Mouse (Mus musculus) heart, postnatal 36 days (tissue): ENCODE results near the gene Fcer1a. TPM values are rescaled to one million over a fixed set of nuclear protein-coding genes. Genes with fewer than 3 reads are reported as not detected.
"Not testable (repeated sequence)": the region's sequence is repeated elsewhere in the genome, so short reads cannot be mapped to it uniquely, and the experiment has no call there.

Experiments used
- DNase-seq, 2 experiments: peaks; one replicate each; pipeline ENCODE4 v3.0.0; 2021 to 2022
- intact Hi-C: fragments of 180-260 bp; cut with DNase I; formaldehyde crosslinking; loops from one replicate; pipeline ENCODE4 v1.15.1; 2025
- total RNA-seq, 2 experiments: library from RNA; stranded (reverse); gene quantifications; 2 replicates each; pipeline ENCODE4 v1.2.3; 2021

The Fcer1a gene
- total RNA-seq = not detected

DNA sequence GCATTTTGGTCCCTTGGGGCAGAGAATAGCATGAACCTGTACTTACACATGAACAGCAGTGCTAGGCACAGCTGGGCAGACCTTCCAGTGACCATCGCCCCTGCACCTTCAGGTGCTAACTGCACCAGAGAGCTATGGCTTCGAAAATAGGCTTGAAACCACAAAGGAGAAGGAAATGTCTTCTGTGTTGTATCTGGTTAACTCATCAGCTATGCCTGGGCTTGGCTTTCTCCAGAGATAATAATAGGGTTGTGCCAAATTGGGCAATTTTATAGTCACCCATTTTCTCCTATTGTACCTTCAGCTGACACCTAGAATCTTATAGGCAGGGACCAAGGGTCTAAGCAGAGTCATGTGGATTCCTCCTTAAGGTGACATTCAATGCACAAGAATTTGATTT lies at the start of gene Fcer1a:
TSS of gene Fcer1a (minus strand) at position 134 of the 400 bp plus-strand sequence.
- intact Hi-C loops = no loop called here
- DNase-seq = no peak

DNA sequence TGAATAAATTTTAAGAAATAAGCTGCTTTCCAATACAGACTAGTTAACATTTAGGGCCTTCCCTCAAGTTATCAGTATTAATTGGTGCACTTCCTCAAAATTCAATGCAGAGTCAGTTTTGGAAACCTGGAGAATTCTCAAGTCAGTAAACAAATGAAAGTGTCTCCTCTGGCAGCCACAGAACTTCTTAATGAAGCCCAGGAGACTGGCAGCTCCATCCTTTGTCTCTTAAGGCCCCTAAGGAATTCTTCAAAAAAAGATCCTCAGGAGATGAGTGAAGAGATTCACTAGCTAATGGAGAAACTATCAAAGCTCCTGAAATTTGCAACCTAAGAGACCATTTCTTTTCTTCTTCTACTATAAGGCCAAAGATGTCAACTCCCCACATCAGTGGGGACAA lies 38.7 kb upstream of the Fcer1a start, which contains the start of gene Olfr418:
TSS of gene Olfr418 (plus strand) at position 301 of the 400 bp plus-strand sequence.
- intact Hi-C loops = no loop called here
- DNase-seq = no peak

DNA sequence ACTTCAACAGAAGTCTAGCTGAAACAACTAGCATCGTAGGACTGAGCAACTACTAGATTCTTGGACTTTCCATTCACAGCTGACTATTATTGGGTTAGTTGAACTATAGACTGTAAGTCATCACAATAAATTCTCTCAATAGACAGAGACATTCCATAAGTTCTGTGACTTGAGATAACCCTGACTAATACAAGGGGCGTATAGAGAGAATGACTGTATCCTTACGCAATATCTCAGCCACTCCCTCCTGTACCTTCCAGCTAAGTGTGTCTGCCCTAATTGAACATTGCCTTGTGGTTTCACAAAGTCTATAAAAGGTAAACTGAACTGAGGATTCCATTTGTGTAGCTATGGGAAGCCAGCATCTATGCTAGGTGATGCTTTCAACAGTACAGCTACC lies 22.9 kb upstream of the Fcer1a start:
- no peak for DNase-seq
- intact Hi-C loops = no loop called here

- not testable (repeated sequence) for DNase-seq
Observed at GRCm38 (mm10) chr1:173237004-173237403, 10.0 kb upstream of the Fcer1a start.

GRCm38 (mm10) chr1:173216481-173216880 lies 10.5 kb downstream of the Fcer1a start:
- no peak for DNase-seq
- intact Hi-C loops = no loop called here

More at GRCm38 (mm10) chr1:173237004-173237403, 10.0 kb upstream of the Fcer1a start:
- intact Hi-C loops = not testable (repeated sequence)

DNA sequence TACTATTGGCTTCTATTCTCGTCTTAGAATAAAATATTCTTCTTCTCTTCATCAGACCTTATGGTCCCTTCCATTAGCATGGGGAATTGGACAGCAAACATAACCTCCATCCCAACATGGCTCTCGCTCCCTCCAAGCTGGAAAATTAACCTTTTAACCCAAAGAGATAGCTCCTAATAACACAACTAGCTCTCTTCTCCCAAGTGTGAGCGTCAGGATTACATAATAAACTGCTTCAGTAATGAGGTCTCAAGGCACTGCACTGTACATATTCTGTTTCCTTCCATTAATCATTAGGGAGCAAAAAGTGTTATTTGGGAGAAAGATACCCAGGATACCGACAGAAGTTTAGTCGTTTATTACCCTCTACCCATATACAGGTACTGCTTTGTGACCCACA lies 14.9 kb downstream of the Fcer1a start, which contains the start of gene Olfr1404:
TSS of gene Olfr1404 (plus strand) at position 301 of the 400 bp plus-strand sequence.
- DNase-seq = no peak
- intact Hi-C loops = no loop called here

- intact Hi-C loops = no loop called here
- no peak for DNase-seq
Observed at GRCm38 (mm10) chr1:173197508-173197907, 29.5 kb downstream of the Fcer1a start, which contains the start of gene Olfr218. Gene Olfr218 (plus strand): TSS chr1:173197808.

- DNase-seq = no peak
- intact Hi-C loops = no loop called here
Observed at GRCm38 (mm10) chr1:173196359-173196758, 30.7 kb downstream of the Fcer1a start.

- no peak for DNase-seq
- intact Hi-C loops = no loop called here
Observed at GRCm38 (mm10) chr1:173192059-173192458, 35.0 kb downstream of the Fcer1a start.

- intact Hi-C loops = no loop called here
- DNase-seq = no peak
Observed at GRCm38 (mm10) chr1:173190540-173190939, 36.5 kb downstream of the Fcer1a start, which contains the start of gene Olfr1406. Gene Olfr1406 (minus strand): TSS chr1:173190640.

GRCm38 (mm10) chr1:173174154-173174842 lies 52.7 kb downstream of the Fcer1a start:
- DNase-seq = no peak
- intact Hi-C loops = no loop called here

Other genes starting within 250 kb of the Fcer1a start
- gene Olfr1408, start 89.8 kb downstream of the Fcer1a start, total RNA-seq = not detected
- not detected for gene Olfr1406, start 36.6 kb downstream of the Fcer1a start, total RNA-seq
- not detected for gene Olfr218, start 29.4 kb downstream of the Fcer1a start, total RNA-seq
- not detected for gene Olfr1404, start 14.8 kb downstream of the Fcer1a start, total RNA-seq
- gene Olfr418, start 38.8 kb upstream of the Fcer1a start, total RNA-seq = not detected
- not detected for gene Mptx2, start 50.6 kb upstream of the Fcer1a start, total RNA-seq
- under 1 TPM; 0.38 to 0.78 TPM for gene Ackr1, start 106.5 kb upstream of the Fcer1a start, total RNA-seq
- 1 to 10 TPM; 1.2 to 1.4 TPM for gene Aim2, start 123.7 kb upstream of the Fcer1a start, total RNA-seq
- 1 to 10 TPM; 1.9 to 2.5 TPM for gene Cadm3, start 140.5 kb upstream of the Fcer1a start, total RNA-seq